Mouse (Mus musculus) liver, postnatal 0 days (tissue): ENCODE data around the gene Dis3l2. TPM values are rescaled to one million over a fixed set of nuclear protein-coding genes. Genes with fewer than 3 reads are reported as not detected.

Experiments used
- ATAC-seq: fragments of 200-750 bp; cut with Nextera tagmentation; 2 replicates; pipeline ENCODE4 v1.8.0; 2017; ENCODE audit warnings: mild to moderate bottlenecking, moderate library complexity
- DNase-seq: peaks from one replicate; pipeline ENCODE4 v3.0.0-alpha.2; 2016
- H3K27ac ChIP-seq: fragments of 300-500 bp; sonication (generic); 2 replicates; pipeline ENCODE4 v1.5.1; 2014; ENCODE audit warnings: antibody characterized with exemption, moderate library complexity, mild to moderate bottlenecking, low read depth
- H3K27me3 ChIP-seq: fragments of 300-500 bp; sonication (generic); 2 replicates; pipeline ENCODE4 v1.6.1; 2014; ENCODE audit warnings: low read length, control low read depth, mixed read lengths; ENCODE audit not compliant: insufficient read depth
- H3K36me3 ChIP-seq: fragments of 300-500 bp; sonication (generic); replicated peaks from 2 replicates; pipeline ENCODE4 v1.6.1; 2014; ENCODE audit warnings: mild to moderate bottlenecking, control low read depth, low read length, moderate library complexity, mixed read lengths; ENCODE audit not compliant: insufficient read depth
- H3K4me1 ChIP-seq: fragments of 300-500 bp; sonication (generic); 2 replicates; pipeline ENCODE4 v1.6.1; 2014; ENCODE audit warnings: antibody characterized with exemption, mild to moderate bottlenecking, control low read depth; ENCODE audit not compliant: insufficient read depth
- H3K4me2 ChIP-seq: fragments of 300-500 bp; sonication (generic); 2 replicates; pipeline ENCODE4 v1.6.1; 2014; ENCODE audit warnings: low read depth, mild to moderate bottlenecking, low read length, moderate library complexity, mixed read lengths
- H3K4me3 ChIP-seq: fragments of 300-500 bp; sonication (generic); 2 replicates; pipeline ENCODE4 v1.5.1; 2014; ENCODE audit warnings: low read depth, low read length
- H3K9ac ChIP-seq: fragments of 300-500 bp; sonication (generic); replicated peaks from 2 replicates; pipeline ENCODE4 v1.6.1; 2014; ENCODE audit warnings: mild to moderate bottlenecking, moderate library complexity
- H3K9me3 ChIP-seq: fragments of 300-500 bp; sonication (generic); 2 replicates; pipeline ENCODE4 v1.6.1; 2016; ENCODE audit warnings: mild to moderate bottlenecking, control low read depth, low read length, mixed read lengths
- CTCF ChIP-seq: sonication (generic); IDR thresholded peaks from 2 replicates; pipeline ENCODE4 v1.5.1; 2016; ENCODE audit warnings: antibody characterized with exemption, low read depth
- EP300 ChIP-seq: IDR thresholded peaks from 2 replicates; pipeline ENCODE4 v1.6.1; 2016; ENCODE audit warnings: antibody characterized with exemption, low read depth, mild to moderate bottlenecking
- WGBS: fragments of 180-500 bp; shearing (Covaris S2); extraction: QIAGEN DNeasy Blood & Tissue Kit; methylation state at CpG from one replicate; pipeline ENCODE4 v1.1.7; 2014; ENCODE audit not compliant: insufficient replicate concordance; 5-methylcytosine and 5-hydroxymethylcytosine counted together
- polyA plus RNA-seq: library from polyadenylated mRNA; unstranded; fragments of >200 nt; fragmentation: Nextera tagmentation; extraction: Ambion mirVana; gene quantifications from 2 replicates; pipeline ENCODE4 v1.2.1, GENCODE M21; 2015

The Dis3l2 gene
- polyA plus RNA-seq, 1 experiment from 2014 or later = 7.9 TPM

DNA sequence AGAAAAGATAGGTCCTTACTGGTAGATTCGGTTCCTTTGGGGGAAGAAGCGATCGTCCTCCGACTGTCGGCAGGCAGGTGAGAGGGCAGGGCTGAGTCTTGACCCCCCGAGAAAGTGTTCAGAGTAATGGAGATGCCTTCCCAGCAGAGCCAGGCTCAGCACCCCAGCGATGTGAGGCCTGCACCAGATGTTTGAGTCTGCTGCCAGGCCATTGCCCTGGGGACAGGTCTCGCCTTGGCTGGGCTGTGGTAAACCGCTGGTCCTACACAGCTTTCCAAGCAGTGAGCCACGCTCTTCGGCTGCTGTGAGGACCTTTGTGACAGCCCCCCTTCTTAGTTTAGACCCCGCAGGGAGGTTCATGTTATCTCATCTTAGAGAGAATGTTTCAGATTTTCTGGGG lies 28.5 kb upstream of the Dis3l2 start:
- no peak for TF ChIP-seq CTCF
- no peak for TF ChIP-seq EP300
- ATAC-seq (no peak), DNase-seq (no peak)
- H3K27ac ChIP-seq = no peak overlapping the region
- peaks cover 5% of the 10 kb centered on the region for H3K4me1 ChIP-seq
- no peaks in the 10 kb centered on the region for H3K9me3 ChIP-seq
- peaks cover 17% of the 10 kb centered on the region for H3K27me3 ChIP-seq
- H3K4me3 ChIP-seq = no peak overlapping the region
- H3K9ac ChIP-seq = no peak overlapping the region
- 81% methylated on average over 12 of the region's 12 CpGs for WGBS
- no peak overlapping the region for H3K4me2 ChIP-seq
- no peaks in the 10 kb centered on the region for H3K36me3 ChIP-seq

- WGBS = 77% methylated on average over 3 of the region's 3 CpGs
- H3K4me3 ChIP-seq = no peak overlapping the region
- ATAC-seq = no peak
- DNase-seq = no peak
- H3K4me1 ChIP-seq = no peaks in the 10 kb centered on the region
- no peaks in the 10 kb centered on the region for H3K9me3 ChIP-seq
- no peak overlapping the region for H3K4me2 ChIP-seq
- no peaks in the 10 kb centered on the region for H3K36me3 ChIP-seq
- no peak overlapping the region for H3K27ac ChIP-seq
- TF ChIP-seq EP300 (no peak), CTCF (no peak)
- H3K9ac ChIP-seq = no peak overlapping the region
- H3K27me3 ChIP-seq = no peaks in the 10 kb centered on the region
Observed at GRCm38 (mm10) chr1:86677624-86678023, 26.0 kb upstream of the Dis3l2 start.

DNA sequence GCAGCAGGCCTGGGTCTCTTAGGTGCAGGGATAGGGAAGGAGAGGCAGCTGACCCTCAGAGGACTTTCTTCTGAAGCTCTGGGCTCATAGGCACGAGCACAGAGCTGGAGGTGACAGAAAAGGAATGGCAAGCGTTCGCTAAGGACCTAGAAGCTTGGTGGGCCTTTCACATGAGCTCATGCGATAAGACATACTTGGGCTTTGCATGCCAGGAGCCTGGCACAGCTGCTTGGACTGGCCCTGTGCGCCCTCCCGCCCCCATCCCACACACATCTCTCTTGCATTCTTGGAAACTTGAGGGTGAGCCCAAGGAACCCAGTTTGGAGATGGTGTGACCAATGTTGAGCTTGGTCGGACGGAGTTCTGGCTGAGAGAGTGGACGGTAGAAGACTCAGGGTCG lies 24.9 kb upstream of the Dis3l2 start:
- no peaks in the 10 kb centered on the region for H3K27me3 ChIP-seq
- H3K4me2 ChIP-seq = no peak overlapping the region
- no peak overlapping the region for H3K9ac ChIP-seq
- WGBS = 82% methylated on average over 10 of the region's 10 CpGs
- H3K9me3 ChIP-seq = no peaks in the 10 kb centered on the region
- DNase-seq (no peak), ATAC-seq (no peak)
- no peaks in the 10 kb centered on the region for H3K36me3 ChIP-seq
- no peak overlapping the region for H3K27ac ChIP-seq
- H3K4me1 ChIP-seq = no peaks in the 10 kb centered on the region
- H3K4me3 ChIP-seq = no peak overlapping the region
- TF ChIP-seq CTCF (no peak), EP300 (no peak)

DNA sequence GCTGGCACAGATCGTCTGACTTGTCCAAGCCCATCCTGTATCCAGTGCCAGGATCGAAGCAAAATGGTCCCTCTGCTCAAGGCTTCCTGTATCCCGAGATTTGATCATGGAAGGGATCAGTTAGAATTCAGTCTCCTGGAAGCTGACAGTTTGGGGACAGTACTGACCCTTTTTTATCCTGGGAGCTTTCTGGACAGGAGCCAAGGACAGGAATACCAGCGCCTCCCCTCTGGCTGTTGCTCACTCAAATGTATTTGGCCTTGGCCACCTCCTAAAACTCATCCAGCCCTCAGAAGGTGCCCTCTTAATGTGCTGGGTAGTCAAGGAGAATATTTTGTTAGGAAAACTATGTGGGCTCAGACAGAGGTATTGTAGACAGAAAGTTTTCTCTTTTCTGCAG lies 16.4 kb upstream of the Dis3l2 start:
- WGBS = 75% methylated on average over 4 of the region's 4 CpGs
- Histone ChIP-seq H3K4me1 (no peaks in the 10 kb centered on the region), H3K4me2 (no peak overlapping the region), H3K9me3 (no peaks in the 10 kb centered on the region), H3K36me3 (no peaks in the 10 kb centered on the region), H3K27ac (no peak overlapping the region), H3K4me3 (no peak overlapping the region), H3K27me3 (no peaks in the 10 kb centered on the region), H3K9ac (no peak overlapping the region)
- TF ChIP-seq CTCF = no peak
- no peak for TF ChIP-seq EP300
- ATAC-seq (no peak), DNase-seq (no peak)

- WGBS = 72% methylated on average over 5 of the region's 5 CpGs
Observed at GRCm38 (mm10) chr1:86691027-86691426, 12.6 kb upstream of the Dis3l2 start.

DNA sequence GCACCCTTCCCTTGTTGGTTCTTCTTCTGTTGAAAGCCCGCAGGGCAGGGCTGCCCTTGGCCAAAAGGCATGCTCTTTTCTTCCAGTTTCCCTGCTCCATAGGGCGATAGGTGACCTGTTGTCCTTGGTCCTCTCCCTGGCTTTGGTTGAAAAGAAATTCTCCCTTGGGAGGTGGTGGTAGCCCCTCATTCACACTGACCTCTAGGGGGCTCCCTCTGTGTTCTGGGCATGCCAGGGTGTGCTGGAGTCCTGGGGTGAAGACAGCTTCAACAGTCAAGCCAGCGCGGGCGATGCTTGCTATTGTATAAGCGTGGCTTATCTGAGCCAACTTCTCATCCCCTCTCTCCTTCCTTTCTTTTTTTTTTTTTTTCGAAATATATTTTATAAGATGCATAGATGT lies 6.7 kb upstream of the Dis3l2 start:
- no peaks in the 10 kb centered on the region for H3K9me3 ChIP-seq
- 44% methylated on average over 7 of the region's 7 CpGs for WGBS
- no peak overlapping the region for H3K27ac ChIP-seq
- no peaks in the 10 kb centered on the region for H3K27me3 ChIP-seq
- no peak for DNase-seq
- H3K4me1 ChIP-seq = no peaks in the 10 kb centered on the region
- no peak overlapping the region for H3K4me2 ChIP-seq
- no peak overlapping the region for H3K9ac ChIP-seq
- no peak overlapping the region for H3K4me3 ChIP-seq
- no peak for TF ChIP-seq EP300
- peak; percentile 52 for TF ChIP-seq CTCF
- ATAC-seq = no peak
- no peaks in the 10 kb centered on the region for H3K36me3 ChIP-seq

More at GRCm38 (mm10) chr1:86691027-86691426, 12.6 kb upstream of the Dis3l2 start:
- TF ChIP-seq EP300 (no peak), CTCF (no peak)
- no peaks in the 10 kb centered on the region for H3K9me3 ChIP-seq
- ATAC-seq = no peak
- no peaks in the 10 kb centered on the region for H3K36me3 ChIP-seq
- H3K4me3 ChIP-seq = no peak overlapping the region
- H3K4me2 ChIP-seq = no peak overlapping the region
- H3K4me1 ChIP-seq = no peaks in the 10 kb centered on the region
- no peaks in the 10 kb centered on the region for H3K27me3 ChIP-seq
- no peak overlapping the region for H3K27ac ChIP-seq
- DNase-seq = no peak
- H3K9ac ChIP-seq = no peak overlapping the region

DNA sequence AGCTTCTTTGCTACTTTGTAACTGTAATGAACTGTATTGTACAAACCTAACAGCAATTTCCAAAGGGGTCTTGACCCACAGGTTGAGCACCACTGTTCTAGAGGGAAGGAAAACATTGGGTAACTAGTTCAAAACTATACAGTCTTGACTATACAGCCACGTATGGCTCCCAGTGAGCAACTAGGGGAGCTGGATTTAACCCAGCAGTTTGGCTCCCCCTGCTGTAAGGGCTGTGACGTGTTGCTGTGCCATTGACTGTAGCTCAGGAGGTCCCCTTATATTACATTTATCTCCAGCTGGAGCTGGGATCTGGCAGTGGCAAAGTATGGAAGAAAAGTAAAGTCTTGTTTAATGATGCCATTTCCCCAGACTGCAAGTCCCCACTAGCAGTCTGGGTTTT lies 4.9 kb upstream of the Dis3l2 start:
- Histone ChIP-seq H3K4me2 (no peak overlapping the region), H3K9me3 (no peaks in the 10 kb centered on the region), H3K27ac (no peak overlapping the region), H3K4me1 (peaks cover 7% of the 10 kb centered on the region), H3K9ac (no peak overlapping the region), H3K27me3 (no peaks in the 10 kb centered on the region), H3K4me3 (no peak overlapping the region), H3K36me3 (no peaks in the 10 kb centered on the region)
- TF ChIP-seq EP300 = no peak
- peak; percentile 54 for TF ChIP-seq CTCF
- DNase-seq (no peak), ATAC-seq (no peak)
- 31% methylated on average over 2 of the region's 2 CpGs for WGBS
